Mouse (Mus musculus): ENCODE results near the gene Tor1aip1.

DNA sequence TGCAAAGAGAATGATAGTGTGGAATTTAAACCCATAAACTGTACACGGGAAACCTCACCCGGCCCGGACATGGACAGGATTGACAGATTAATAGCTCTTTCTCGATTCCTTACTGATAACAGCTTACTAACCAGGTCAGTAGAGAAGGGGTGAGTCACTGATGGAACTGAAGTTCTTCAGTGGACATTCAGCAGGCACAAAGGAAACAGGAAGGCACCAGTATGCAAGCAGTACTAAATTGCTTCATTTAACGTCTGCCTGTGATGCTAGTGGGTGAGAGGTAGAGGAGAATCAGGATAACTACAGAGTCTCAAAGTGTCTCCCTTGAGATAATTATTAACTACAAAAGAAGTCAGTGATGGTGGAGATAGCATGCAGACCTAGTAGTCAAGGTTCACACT is 7.9 kb upstream of the Tor1aip1 start:
- TF ChIP-seq CTCF (IDR thresholded peaks at IDR 0.05; ENCODE audit: borderline replicate concordance, control insufficient read depth, extremely low read depth, insufficient read depth, low read length, poor library complexity) = no peak
- TF ChIP-seq POLR2A (IDR thresholded peaks at IDR 0.05; ENCODE audit: control insufficient read depth, extremely low read depth, insufficient read depth, low read length, poor library complexity) = no peak
